Mouse (Mus musculus) limb, embryonic 13.5 days (tissue): ENCODE measurements around the gene Rpl41. TPM values are rescaled to one million over a fixed set of nuclear protein-coding genes. Genes with fewer than 3 reads are reported as not detected.
"Not testable (repeated sequence)": the region's sequence is repeated elsewhere in the genome, so short reads cannot be mapped to it uniquely, and the experiment has no call there.

Experiments used
- ATAC-seq: fragments of 200-750 bp; cut with Nextera tagmentation; 2 replicates; pipeline ENCODE4 v1.8.0; 2017; ENCODE audit warnings: low read depth, moderate number of reproducible peaks, moderate TSS enrichment; ENCODE audit not compliant: low FRiP score
- H3K27ac ChIP-seq: fragments of 300-500 bp; sonication (generic); 2 replicates; pipeline ENCODE4 v1.5.1; 2015; ENCODE audit warnings: inconsistent platforms, mild to moderate bottlenecking, moderate library complexity
- H3K27me3 ChIP-seq: fragments of 300-500 bp; sonication (generic); 2 replicates; pipeline ENCODE4 v1.6.1; 2015; ENCODE audit warnings: mild to moderate bottlenecking, inconsistent platforms
- H3K36me3 ChIP-seq: fragments of 300-500 bp; sonication (generic); 2 replicates; pipeline ENCODE4 v1.6.1; 2015; ENCODE audit warnings: inconsistent platforms, mild to moderate bottlenecking, moderate library complexity
- H3K4me1 ChIP-seq: fragments of 300-500 bp; sonication (generic); 2 replicates; pipeline ENCODE4 v1.6.1; 2015; ENCODE audit warnings: inconsistent platforms
- H3K4me2 ChIP-seq: fragments of 300-500 bp; sonication (generic); replicated peaks from 2 replicates; pipeline ENCODE4 v1.6.1; 2015; ENCODE audit warnings: inconsistent platforms, mild to moderate bottlenecking, moderate library complexity
- H3K4me3 ChIP-seq: fragments of 300-500 bp; sonication (generic); 2 replicates; pipeline ENCODE4 v1.5.1; 2015; ENCODE audit warnings: moderate library complexity, mild to moderate bottlenecking, inconsistent platforms
- H3K9ac ChIP-seq: fragments of 300-500 bp; sonication (generic); 2 replicates; pipeline ENCODE4 v1.6.1; 2015; ENCODE audit warnings: mild to moderate bottlenecking, inconsistent platforms
- H3K9me3 ChIP-seq: fragments of 300-500 bp; sonication (generic); 2 replicates; pipeline ENCODE4 v1.6.1; 2016; ENCODE audit warnings: inconsistent platforms
- WGBS: fragments of 180-500 bp; shearing (Covaris S2); methylation state at CpG from one replicate; pipeline ENCODE4 v1.1.7; 2015; 5-methylcytosine and 5-hydroxymethylcytosine counted together
- polyA plus RNA-seq: library from polyadenylated mRNA; unstranded; fragments of >200 nt; fragmentation: Nextera tagmentation; extraction: Ambion mirVana; gene quantifications from 2 replicates; pipeline ENCODE4 v1.2.1, GENCODE M21; 2015

The Rpl41 gene
- polyA plus RNA-seq, 1 experiment from 2014 or later, result 3,677 TPM

DNA sequence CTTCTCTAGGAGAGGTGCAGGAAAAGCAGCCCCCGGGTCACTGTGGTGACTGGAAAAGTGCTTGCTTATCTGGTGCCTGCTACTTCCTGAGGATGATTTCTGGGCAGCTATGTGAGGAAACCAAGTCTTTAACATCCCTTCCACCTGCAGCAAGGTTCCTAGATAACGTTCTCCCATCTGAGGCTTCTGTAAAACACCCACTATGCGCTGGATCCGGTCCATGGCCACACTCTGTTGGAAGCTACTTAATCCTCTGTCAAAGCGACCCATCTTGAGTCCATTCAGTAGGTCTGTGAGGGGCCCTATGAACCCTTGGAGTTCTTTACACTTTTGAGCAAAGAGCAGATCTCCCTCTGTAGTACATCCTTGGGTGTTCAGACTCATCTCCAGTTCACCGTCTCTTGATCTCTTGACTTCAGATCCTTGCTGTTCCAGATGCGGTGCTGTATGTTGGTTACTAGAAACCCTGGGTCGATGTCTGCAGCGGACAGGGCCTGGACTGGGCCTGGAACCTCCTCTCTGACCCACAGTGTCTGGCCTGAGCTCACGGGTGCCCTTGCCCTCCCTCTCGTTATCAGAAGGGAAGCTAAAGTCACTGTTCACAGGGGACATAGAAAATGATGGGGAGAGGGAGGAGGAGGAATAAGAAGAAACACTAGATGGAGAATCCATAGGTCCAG lies 1.2 kb upstream of the Rpl41 start:
- not testable (repeated sequence) for ATAC-seq, H3K9me3 ChIP-seq, H3K36me3 ChIP-seq, H3K4me3 ChIP-seq, H3K27me3 ChIP-seq, H3K9ac ChIP-seq, H3K4me2 ChIP-seq, H3K27ac ChIP-seq
- WGBS, result 90% methylated on average over 11 of the region's 11 CpGs
- peaks cover 16% of the 10 kb centered on the region for H3K4me1 ChIP-seq

DNA sequence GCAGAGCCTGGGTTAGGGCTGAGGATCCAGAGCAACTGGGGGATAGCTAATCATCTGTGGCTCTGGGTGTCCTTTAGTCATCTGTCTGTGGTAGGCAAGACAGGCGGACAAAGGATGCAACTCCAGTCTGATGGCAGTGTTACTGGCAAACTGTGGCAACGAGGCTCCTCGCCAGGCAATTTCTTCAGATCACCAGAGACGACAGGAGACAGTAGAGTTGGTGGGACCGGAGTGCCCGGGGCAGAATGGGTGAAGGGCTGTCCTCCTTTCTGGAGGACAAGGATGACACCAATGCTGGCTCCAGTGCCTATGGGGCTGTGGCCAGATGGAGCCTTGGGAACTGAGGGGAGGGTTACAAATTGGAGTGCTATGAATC lies 565 bp upstream of the Rpl41 start:
- Histone ChIP-seq H3K4me2 (peak overlapping the region; percentile 87; the same call in 1 of the 2 replicates), H3K4me1 (peaks cover 16% of the 10 kb centered on the region), H3K36me3 (peaks cover 10% of the 10 kb centered on the region)
- H3K4me3 ChIP-seq, H3K9ac ChIP-seq, H3K9me3 ChIP-seq, H3K27ac ChIP-seq, ATAC-seq, H3K27me3 ChIP-seq: not testable (repeated sequence)
- 66% methylated on average over 6 of the region's 6 CpGs for WGBS

DNA sequence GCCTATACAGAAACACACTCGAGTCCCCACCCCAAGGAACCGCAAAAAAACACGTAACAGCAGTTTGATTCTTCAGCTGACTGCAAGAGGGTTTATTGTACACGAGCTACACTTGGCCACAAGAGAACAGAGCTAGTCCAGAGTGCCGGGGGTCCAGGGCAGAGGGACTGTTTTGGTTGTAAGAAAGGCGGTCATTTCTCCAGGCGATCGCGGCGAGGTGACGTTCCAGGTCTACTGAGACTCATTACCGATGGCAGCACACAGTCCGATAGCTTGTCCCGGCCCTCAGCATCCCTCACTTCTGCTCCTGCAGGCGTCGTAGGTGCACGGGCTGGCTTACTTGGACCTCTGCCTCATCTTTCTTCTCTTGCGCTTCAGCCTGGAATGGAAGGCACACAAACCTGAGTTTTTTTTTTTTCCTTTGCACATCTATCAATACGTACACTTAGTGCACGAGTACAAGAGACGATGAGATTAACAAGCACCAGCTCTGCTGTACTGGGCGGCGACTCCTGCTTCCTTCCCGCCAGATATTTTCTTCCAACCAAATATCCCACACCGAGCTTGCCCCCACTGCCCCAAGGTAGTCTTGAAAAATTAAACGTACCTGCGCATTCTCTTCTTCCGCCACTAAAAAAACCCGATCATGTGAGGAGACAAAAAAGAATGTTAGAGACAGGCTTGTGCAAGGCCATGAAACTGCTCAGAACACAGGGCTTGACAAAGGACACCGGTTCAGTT lies 884 bp downstream of the Rpl41 start:
- Histone ChIP-seq H3K36me3 (peaks cover 25% of the 10 kb centered on the region), H3K9ac (peak overlapping the region; percentile 96), H3K4me1 (peaks cover 16% of the 10 kb centered on the region), H3K27ac (peak overlapping the region; percentile 99), H3K4me3 (peak overlapping the region; percentile 81), H3K4me2 (peak overlapping the region; percentile 87)
- under 1% methylated on average over 30 of the region's 30 CpGs for WGBS
- not testable (repeated sequence) for ATAC-seq, H3K27me3 ChIP-seq, H3K9me3 ChIP-seq

DNA sequence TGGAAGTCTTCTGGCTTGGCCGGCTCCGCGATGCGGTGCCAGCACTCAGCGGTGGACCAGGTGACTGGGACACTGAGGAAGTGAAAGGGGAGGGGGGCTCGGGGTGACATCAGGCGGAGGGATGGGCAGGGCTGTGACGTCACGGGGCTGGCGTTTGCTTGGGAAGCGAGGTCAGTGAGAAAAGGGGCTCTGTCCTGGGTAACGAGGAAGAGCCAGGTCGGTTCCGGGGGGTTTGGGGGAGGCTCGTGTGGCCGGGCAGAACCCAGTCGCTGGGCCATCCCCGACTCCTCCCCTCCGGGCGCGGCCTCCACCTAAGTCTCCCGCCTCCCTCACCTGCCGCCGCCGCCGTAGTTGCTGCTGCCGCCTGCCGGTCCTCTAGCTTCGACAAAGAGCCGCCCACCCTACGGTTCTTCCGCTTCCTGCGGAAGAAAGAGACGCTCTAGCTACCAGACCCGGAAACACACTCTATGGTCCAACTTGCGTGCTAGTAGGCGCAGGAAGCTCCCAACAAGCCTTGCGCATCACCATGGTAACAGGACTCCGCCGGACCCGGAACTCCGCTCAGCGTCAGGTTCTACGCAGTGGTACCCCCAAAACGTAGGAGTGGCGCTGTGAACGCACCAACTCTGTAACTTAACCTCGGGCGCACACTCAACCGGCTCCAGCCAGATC lies 1.6 kb downstream of the Rpl41 start, which contains the start of gene Zc3h10:
Gene Zc3h10, minus strand, starts transcription at position 414 of the 672 bp plus-strand sequence.
- under 1% methylated on average over 45 of the region's 50 CpGs for WGBS
- no peaks in the 10 kb centered on the region for H3K9me3 ChIP-seq

DNA sequence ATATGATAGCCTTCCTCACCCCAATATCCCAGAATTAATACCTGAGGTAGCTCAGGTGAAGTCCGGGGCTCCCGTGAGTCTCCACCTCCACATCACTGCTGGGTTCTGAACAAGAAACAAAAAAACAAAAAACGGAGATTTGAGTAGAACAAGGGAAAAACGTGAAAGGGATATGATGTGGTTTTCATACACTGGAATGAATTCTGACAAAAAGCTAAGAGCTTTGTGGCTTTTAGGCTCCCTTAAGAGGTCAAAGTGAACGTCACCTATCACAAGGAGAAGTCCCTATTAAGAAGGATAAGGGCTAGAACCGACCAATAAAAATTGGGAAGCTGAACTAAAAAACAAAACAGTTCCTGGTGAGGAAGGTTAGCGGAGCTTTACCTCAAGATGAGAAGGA lies 2.3 kb downstream of the Rpl41 start:
- Histone ChIP-seq H3K36me3 (peaks cover 38% of the 10 kb centered on the region), H3K4me1 (peaks cover 16% of the 10 kb centered on the region), H3K9ac (peak overlapping the region; percentile 76), H3K9me3 (no peaks in the 10 kb centered on the region), H3K27me3 (no peaks in the 10 kb centered on the region), H3K4me2 (peak overlapping the region; percentile 87), H3K4me3 (peak overlapping the region; percentile 81), H3K27ac (peak overlapping the region; percentile 86)
- WGBS, result 29% methylated on average over 7 of the region's 7 CpGs
- ATAC-seq, result no peak

More for the DNA sequence above, 1.6 kb downstream of the Rpl41 start, which contains the start of gene Zc3h10:
- Histone ChIP-seq H3K36me3 (peaks cover 31% of the 10 kb centered on the region), H3K4me3 (peak within 1 kb of the TSS; percentile 81), H3K27ac (peak within 1 kb of the TSS; percentile 99), H3K9ac (peak within 1 kb of the TSS; percentile 96), H3K4me1 (peaks cover 16% of the 10 kb centered on the region), H3K27me3 (no peaks in the 10 kb centered on the region), H3K4me2 (peak within 1 kb of the TSS; percentile 87)
- peak; percentile 91 for ATAC-seq

DNA sequence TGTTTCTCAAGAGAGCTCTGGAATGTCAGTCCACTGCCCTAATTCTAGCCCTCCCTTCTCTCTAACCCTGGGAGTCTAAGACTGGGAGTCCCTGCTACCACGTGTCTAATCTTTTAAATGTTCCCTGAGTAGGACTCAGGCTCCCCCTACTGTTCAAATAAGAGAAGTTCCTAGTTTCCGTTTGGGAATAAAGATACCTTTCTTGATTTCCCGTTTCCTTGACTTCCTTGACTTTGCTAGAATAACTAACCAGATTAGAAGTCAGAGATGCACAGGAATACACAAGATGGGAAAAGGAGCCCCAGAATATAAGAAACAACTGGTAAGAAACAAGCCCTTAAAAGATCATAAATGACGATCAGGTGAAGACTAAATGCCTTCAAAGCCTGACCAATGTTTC lies 2.7 kb downstream of the Rpl41 start:
- 12% methylated on average over 4 of the region's 4 CpGs for WGBS

DNA sequence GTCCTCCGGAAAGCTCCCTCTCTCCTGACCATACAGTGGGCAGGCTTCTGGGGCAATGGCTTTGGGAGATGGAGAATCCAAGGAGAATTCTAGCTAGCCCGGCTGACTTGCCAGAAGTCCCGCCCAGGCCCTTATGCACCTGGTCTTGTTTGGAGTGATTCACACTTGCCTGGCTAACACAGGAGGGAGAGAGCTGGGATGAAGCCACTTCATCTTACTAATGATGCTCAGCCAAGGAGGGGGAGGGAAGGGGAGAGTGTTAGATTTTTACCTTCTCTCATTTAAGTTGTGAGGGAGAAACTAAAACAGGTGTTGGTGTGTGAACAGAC lies 3.6 kb downstream of the Rpl41 start:
- no peak for ATAC-seq
- H3K9me3 ChIP-seq, result no peaks in the 10 kb centered on the region
- H3K27ac ChIP-seq, result no peak overlapping the region
- peaks cover 46% of the 10 kb centered on the region for H3K36me3 ChIP-seq
- 0 out of 2 replicates have a peak overlapping the region, but pooled peaks have one; percentile 48 for H3K9ac ChIP-seq
- no peaks in the 10 kb centered on the region for H3K27me3 ChIP-seq
- H3K4me2 ChIP-seq, result peak overlapping the region; percentile 87; the same call in 1 of the 2 replicates
- 85% methylated on average over 3 of the region's 3 CpGs for WGBS
- H3K4me3 ChIP-seq, result no peak overlapping the region
- peaks cover 16% of the 10 kb centered on the region for H3K4me1 ChIP-seq

More for the DNA sequence above, 2.7 kb downstream of the Rpl41 start:
- Histone ChIP-seq H3K4me2 (peak overlapping the region; percentile 87), H3K4me1 (peaks cover 16% of the 10 kb centered on the region), H3K9me3 (no peaks in the 10 kb centered on the region), H3K36me3 (peaks cover 40% of the 10 kb centered on the region), H3K9ac (peak overlapping the region; percentile 76), H3K27me3 (no peaks in the 10 kb centered on the region), H3K4me3 (peak overlapping the region; percentile 81), H3K27ac (no peak overlapping the region)
- ATAC-seq, result no peak

DNA sequence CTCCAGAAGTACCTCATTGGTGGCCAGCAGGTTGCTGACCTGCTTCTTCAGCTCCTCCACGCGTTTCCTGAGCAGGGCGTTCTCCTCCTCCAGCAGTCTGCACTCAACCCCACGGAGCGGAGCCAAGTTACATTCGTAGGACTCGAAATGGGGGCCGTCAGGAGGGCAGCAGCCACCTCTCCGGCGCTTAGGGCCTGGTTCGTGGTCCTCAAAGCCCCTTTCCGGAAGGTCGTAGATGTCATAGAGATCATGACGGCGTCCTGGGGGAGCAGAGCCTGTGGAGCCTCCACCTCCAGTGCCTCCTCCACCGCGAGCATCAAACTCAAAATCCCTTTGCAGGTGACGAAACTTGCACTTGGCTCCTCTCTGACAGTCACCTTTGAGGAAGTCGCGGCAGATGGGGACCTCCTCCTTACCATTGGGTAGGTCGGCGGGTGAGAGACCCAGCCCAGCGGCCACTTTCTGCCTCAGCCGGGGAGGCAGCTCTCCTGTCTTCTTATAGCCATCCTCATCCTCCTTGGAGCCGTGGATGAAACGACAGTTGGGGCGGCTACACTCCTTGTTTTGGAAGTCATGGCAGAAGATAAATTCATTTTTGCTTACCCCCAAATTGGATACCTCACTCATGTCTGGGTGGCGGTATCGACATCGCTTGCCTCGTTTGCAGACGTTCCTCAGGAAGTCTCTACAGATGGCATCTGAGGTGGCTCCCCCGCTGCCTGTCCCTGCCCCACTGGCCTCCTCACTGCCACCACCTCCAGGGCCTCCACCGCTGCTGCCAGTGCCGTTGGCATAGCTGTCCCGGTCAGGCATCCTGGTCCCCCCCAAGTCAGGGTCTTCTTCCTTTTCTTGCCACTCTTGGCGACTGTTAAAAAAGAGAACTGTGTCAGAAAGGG lies 4.2 kb downstream of the Rpl41 start:
- Histone ChIP-seq H3K9ac (0 out of 2 replicates have a peak overlapping the region, but pooled peaks have one; percentile 48), H3K27me3 (no peaks in the 10 kb centered on the region), H3K36me3 (peaks cover 46% of the 10 kb centered on the region), H3K4me2 (no peak overlapping the region), H3K4me1 (peaks cover 16% of the 10 kb centered on the region), H3K9me3 (no peaks in the 10 kb centered on the region), H3K4me3 (no peak overlapping the region), H3K27ac (no peak overlapping the region)
- ATAC-seq, result no peak
- WGBS, result 94% methylated on average over 37 of the region's 37 CpGs

DNA sequence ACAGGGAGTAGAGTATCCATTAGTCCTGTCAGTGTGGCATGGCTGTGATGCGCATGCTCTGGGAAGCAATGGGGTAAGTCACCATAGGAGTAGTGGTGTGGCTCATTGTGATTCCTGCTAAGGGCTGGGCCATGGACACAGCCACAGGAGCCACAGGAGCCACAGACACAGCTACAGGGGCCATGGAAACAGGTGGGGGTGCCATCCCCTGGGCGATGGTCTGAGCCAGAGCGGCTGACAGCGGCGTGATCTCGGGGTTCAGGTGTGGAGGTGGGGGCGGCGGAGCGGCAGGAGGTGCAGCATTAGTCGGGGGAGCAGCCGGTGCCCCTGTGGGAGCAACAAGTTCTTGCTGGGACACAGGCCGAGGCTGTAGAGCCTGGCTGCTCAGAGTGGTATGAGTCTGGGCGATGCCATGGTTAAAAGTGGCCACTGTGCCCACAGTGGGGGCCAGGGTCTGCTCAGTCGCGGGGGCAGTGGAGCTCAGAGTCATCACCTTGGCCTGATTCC lies 4.9 kb downstream of the Rpl41 start:
- Histone ChIP-seq H3K9ac (0 out of 2 replicates have a peak overlapping the region, but pooled peaks have one; percentile 25), H3K4me3 (no peak overlapping the region), H3K9me3 (no peaks in the 10 kb centered on the region), H3K4me2 (no peak overlapping the region), H3K27me3 (no peaks in the 10 kb centered on the region), H3K4me1 (peaks cover 16% of the 10 kb centered on the region), H3K27ac (no peak overlapping the region), H3K36me3 (peaks cover 46% of the 10 kb centered on the region)
- 93% methylated on average over 15 of the region's 15 CpGs for WGBS
- no peak for ATAC-seq

DNA sequence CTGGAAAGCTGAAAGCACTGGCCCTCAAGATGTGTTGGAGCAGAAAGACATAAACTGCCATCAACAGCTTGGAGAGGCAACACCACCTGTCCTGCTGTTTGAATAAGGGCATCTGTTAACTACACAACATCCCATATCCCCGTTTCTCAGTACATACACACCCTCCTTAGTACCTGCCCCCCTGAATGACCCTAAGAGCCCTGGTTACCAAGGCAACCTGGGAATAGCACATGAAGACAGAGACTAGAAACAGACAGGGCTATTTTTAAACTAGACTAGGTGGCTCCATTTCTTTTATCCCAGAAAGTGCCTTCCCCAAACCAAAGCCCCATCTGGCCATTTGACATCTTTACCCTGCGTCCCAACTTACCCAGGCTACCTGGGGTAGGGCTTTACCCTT lies 6.0 kb downstream of the Rpl41 start:
- no peak overlapping the region for H3K4me3 ChIP-seq

DNA sequence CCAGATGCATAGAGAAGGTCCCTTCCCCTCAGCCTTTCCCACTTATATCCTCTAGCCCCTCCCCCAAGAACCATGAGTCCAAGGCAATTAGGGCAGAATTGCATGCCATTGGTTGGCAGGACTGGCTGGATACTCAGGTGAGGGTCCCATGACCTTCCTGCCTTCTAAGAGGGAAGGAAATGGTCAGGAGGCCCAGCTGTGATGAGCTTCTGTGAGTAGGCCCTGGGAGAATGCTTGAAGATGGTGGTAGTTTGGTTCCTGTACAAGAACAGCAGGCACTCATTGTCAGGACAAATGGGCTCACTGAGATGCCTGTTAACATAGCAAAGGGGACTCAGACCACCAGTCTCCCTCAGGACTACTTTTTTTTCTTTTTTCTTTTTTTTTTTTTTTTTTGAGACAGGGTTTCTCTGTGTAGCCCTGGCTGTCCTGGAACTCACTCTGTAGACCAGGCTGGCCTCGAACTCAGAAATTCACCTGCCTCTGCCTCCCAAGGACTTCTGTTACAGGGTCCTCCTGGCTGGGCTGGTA lies 10.7 kb downstream of the Rpl41 start:
- 86% methylated on average over 1 of the region's 1 CpGs for WGBS
- H3K27ac ChIP-seq, result no peak overlapping the region
- no peak overlapping the region for H3K4me3 ChIP-seq
- H3K4me1 ChIP-seq, result peaks cover 9% of the 10 kb centered on the region; the same call in 1 of the 2 replicates
- H3K9me3 ChIP-seq, result no peaks in the 10 kb centered on the region
- H3K9ac ChIP-seq, result no peak overlapping the region
- H3K36me3 ChIP-seq, result peaks cover 23% of the 10 kb centered on the region
- no peaks in the 10 kb centered on the region for H3K27me3 ChIP-seq
- ATAC-seq, result no peak
- H3K4me2 ChIP-seq, result no peak overlapping the region

More for the DNA sequence above, 6.0 kb downstream of the Rpl41 start:
- Histone ChIP-seq H3K27me3 (no peaks in the 10 kb centered on the region), H3K9ac (peak overlapping the region; percentile 8; the same call in 1 of the 2 replicates), H3K9me3 (no peaks in the 10 kb centered on the region), H3K4me1 (peaks cover 16% of the 10 kb centered on the region), H3K27ac (no peak overlapping the region), H3K4me2 (no peak overlapping the region), H3K36me3 (peaks cover 46% of the 10 kb centered on the region)
- 76% methylated on average over 2 of the region's 2 CpGs for WGBS
- ATAC-seq, result no peak
